Mouse (Mus musculus) intestine, postnatal 0 days (tissue): ENCODE data around the gene Slc25a47. TPM values are rescaled to one million over a fixed set of nuclear protein-coding genes. Genes with fewer than 3 reads are reported as not detected.
"Not testable (repeated sequence)": the region's sequence is repeated elsewhere in the genome, so short reads cannot be mapped to it uniquely, and the experiment has no call there.

Experiments used
- ATAC-seq: fragments of 200-750 bp; cut with Nextera tagmentation; 2 replicates; pipeline ENCODE4 v1.8.0; 2017; ENCODE audit warnings: mild to moderate bottlenecking, moderate TSS enrichment, moderate library complexity
- H3K27ac ChIP-seq: fragments of 300-500 bp; sonication (generic); 2 replicates; pipeline ENCODE4 v1.5.1; 2014; ENCODE audit warnings: mild to moderate bottlenecking, low read depth, low read length, moderate library complexity
- H3K27me3 ChIP-seq: fragments of 300-500 bp; sonication (generic); replicated peaks from 2 replicates; pipeline ENCODE4 v1.6.1; 2014; ENCODE audit warnings: low read length, mixed read lengths; ENCODE audit not compliant: control insufficient read depth, insufficient read depth
- H3K36me3 ChIP-seq: fragments of 300-500 bp; sonication (generic); 2 replicates; pipeline ENCODE4 v1.6.1; 2014; ENCODE audit warnings: mild to moderate bottlenecking, moderate library complexity; ENCODE audit not compliant: control insufficient read depth, insufficient read depth
- H3K4me1 ChIP-seq: fragments of 300-500 bp; sonication (generic); replicated peaks from 2 replicates; pipeline ENCODE4 v1.6.1; 2014; ENCODE audit warnings: antibody characterized with exemption, low read length, mixed read lengths; ENCODE audit not compliant: control insufficient read depth, insufficient read depth
- H3K4me2 ChIP-seq: fragments of 300-500 bp; sonication (generic); replicated peaks from 2 replicates; pipeline ENCODE4 v1.6.1; 2014; ENCODE audit warnings: low read depth, mild to moderate bottlenecking, moderate library complexity
- H3K4me3 ChIP-seq: fragments of 300-500 bp; sonication (generic); 2 replicates; pipeline ENCODE4 v1.5.1; 2014; ENCODE audit warnings: low read depth, low read length
- H3K9ac ChIP-seq: fragments of 300-500 bp; sonication (generic); 2 replicates; pipeline ENCODE4 v1.6.1; 2014; ENCODE audit warnings: mild to moderate bottlenecking, low read depth, low read length
- H3K9me3 ChIP-seq: fragments of 300-500 bp; sonication (generic); 2 replicates; pipeline ENCODE4 v1.6.1; 2016; ENCODE audit warnings: mixed run types; ENCODE audit not compliant: control insufficient read depth
- CTCF ChIP-seq: sonication (generic); IDR thresholded peaks from 2 replicates; pipeline ENCODE4 v1.5.1; 2016; ENCODE audit warnings: low read depth, mild to moderate bottlenecking, control low read depth, antibody characterized with exemption, moderate library complexity
- WGBS: fragments of 180-500 bp; shearing (Covaris S2); extraction: QIAGEN DNeasy Blood & Tissue Kit; methylation state at CpG from one replicate; pipeline ENCODE4 v1.1.7; 2014; 5-methylcytosine and 5-hydroxymethylcytosine counted together
- polyA plus RNA-seq: library from polyadenylated mRNA; unstranded; fragments of >200 nt; fragmentation: Nextera tagmentation; extraction: Ambion mirVana; gene quantifications from 2 replicates; pipeline ENCODE4 v1.2.1, GENCODE M21; 2015

The Slc25a47 gene
- polyA plus RNA-seq, 1 experiment from 2014 or later = 5.1 TPM

- no peak; the same call in none of the 2 replicates for ATAC-seq
- H3K4me3 ChIP-seq = peak overlapping the region; percentile 69
- no peak; the same call in 1 of the 2 replicates for TF ChIP-seq CTCF
- WGBS = 3% methylated on average over 51 of the region's 51 CpGs
- H3K4me1 ChIP-seq = peaks cover 6% of the 10 kb centered on the region
- no peaks in the 10 kb centered on the region for H3K9me3 ChIP-seq
- H3K27ac ChIP-seq = peak overlapping the region; percentile 71; the same call in 1 of the 2 replicates
- peak overlapping the region; percentile 51 for H3K9ac ChIP-seq
- no peaks in the 10 kb centered on the region for H3K36me3 ChIP-seq
- H3K4me2 ChIP-seq = peak overlapping the region; percentile 87
- no peaks in the 10 kb centered on the region for H3K27me3 ChIP-seq
Measured at GRCm38 (mm10) chr12:108835208-108835839, 522 bp upstream of the Slc25a47 start.

GRCm38 (mm10) chr12:108836722-108837121 is 876 bp downstream of the Slc25a47 start:
- 20% methylated on average over 7 of the region's 7 CpGs for WGBS
- no peak for ATAC-seq
- Histone ChIP-seq H3K4me2 (peak overlapping the region; percentile 87), H3K9me3 (no peaks in the 10 kb centered on the region), H3K4me1 (peaks cover 6% of the 10 kb centered on the region), H3K27ac (no peak overlapping the region), H3K4me3 (peak overlapping the region; percentile 69), H3K9ac (peak overlapping the region; percentile 51), H3K27me3 (no peaks in the 10 kb centered on the region), H3K36me3 (peaks cover 6% of the 10 kb centered on the region; the same call in 1 of the 2 replicates)
- no peak for TF ChIP-seq CTCF

DNA sequence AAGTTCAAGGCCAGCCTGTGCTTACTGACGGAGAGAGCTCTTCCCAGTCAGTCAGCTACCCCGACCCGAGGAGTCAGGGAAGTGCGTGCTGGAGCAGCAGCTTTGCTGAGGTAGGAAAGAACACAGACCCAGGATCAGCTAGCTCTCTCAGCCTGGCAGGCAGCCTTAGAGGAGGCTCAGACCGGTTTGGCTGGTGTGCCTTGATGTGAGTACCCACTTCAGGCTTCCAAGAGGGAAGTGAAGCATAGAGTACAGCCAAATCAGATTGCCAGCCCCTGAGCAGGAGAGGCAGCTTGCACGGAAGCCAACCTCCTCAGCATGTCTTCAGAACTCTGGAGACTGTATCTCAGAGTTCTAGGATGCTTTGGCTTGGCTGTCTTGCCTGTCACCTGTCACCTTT is 5.3 kb downstream of the Slc25a47 start:
- 82% methylated on average over 6 of the region's 6 CpGs for WGBS
- H3K9ac ChIP-seq = 0 out of 2 replicates have a peak overlapping the region, but pooled peaks have one; percentile 22
- no peak overlapping the region for H3K27ac ChIP-seq

GRCm38 (mm10) chr12:108842663-108843062 is 6.8 kb downstream of the Slc25a47 start:
- no peak for TF ChIP-seq CTCF
- H3K36me3 ChIP-seq = peaks cover 25% of the 10 kb centered on the region
- ATAC-seq = no peak
- H3K4me2 ChIP-seq = no peak overlapping the region
- peaks cover under 1% of the 10 kb centered on the region; the same call in 1 of the 2 replicates for H3K4me1 ChIP-seq
- H3K27ac ChIP-seq = no peak overlapping the region
- H3K9ac ChIP-seq = no peak overlapping the region
- no peaks in the 10 kb centered on the region for H3K9me3 ChIP-seq
- 88% methylated on average over 7 of the region's 7 CpGs for WGBS
- H3K4me3 ChIP-seq = no peak overlapping the region
- no peaks in the 10 kb centered on the region for H3K27me3 ChIP-seq

More for the DNA sequence above, 5.3 kb downstream of the Slc25a47 start:
- Histone ChIP-seq H3K4me2 (no peak overlapping the region), H3K4me1 (peaks cover 6% of the 10 kb centered on the region), H3K4me3 (no peak overlapping the region), H3K27me3 (no peaks in the 10 kb centered on the region), H3K9me3 (no peaks in the 10 kb centered on the region), H3K36me3 (peaks cover 25% of the 10 kb centered on the region)
- TF ChIP-seq CTCF = no peak
- ATAC-seq = no peak

DNA sequence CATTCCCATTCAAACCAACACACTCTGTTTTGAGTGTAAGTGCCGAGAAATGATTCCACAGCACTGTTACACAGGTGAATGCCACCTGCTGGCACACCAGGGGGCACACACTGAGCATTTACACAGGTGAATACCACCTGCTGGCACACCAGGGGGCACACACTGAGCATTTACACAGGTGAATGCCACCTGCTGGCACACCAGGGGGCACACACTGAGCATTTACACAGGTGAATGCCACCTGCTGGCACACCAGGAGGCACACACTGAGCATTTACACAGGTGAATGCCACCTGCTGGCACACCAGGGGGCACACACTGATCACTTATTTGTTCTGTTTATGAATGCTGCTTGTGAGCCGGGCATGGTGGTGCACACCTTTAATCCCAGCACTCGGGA is 12.2 kb downstream of the Slc25a47 start:
- not testable (repeated sequence) for H3K4me3 ChIP-seq, H3K36me3 ChIP-seq, H3K9ac ChIP-seq, H3K4me1 ChIP-seq, H3K27ac ChIP-seq, H3K4me2 ChIP-seq, ATAC-seq, H3K9me3 ChIP-seq, H3K27me3 ChIP-seq
- 93% methylated on average over 3 of the region's 3 CpGs for WGBS
- TF ChIP-seq CTCF = peak; percentile 66

DNA sequence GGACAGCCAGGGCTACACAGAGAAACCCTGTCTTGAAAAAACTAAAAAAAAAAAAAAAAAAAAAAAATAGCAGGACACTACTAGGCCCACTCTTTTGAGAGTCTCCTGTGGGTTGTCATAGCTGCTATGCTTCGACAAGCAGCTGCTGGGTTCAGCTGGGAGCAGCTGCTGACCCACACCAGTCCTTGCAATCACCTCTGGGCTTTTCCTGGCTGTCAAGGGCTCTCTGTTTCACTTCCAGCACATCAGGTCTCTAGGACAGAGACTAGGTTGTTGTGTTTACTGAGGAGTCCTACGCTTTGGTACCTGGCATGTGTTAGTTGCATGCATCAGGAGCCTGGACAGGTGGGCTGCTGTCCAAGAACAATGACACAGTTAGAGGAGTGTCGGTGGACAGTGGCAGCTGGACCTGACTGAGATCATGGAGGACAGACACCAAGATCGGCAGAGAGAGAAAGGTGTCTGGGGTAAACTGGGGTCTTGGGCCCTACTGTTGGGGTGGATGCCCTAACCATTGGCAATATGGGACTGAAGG is 13.7 kb downstream of the Slc25a47 start:
- H3K4me2 ChIP-seq = no peak overlapping the region
- H3K36me3 ChIP-seq = 0 out of 2 replicates have a peak, but pooled peaks cover 4% of the 10 kb centered on the region
- H3K4me3 ChIP-seq = no peak overlapping the region
- no peak overlapping the region for H3K9ac ChIP-seq
- H3K27ac ChIP-seq = no peak overlapping the region
- ATAC-seq = no peak
- TF ChIP-seq CTCF = no peak
- no peaks in the 10 kb centered on the region for H3K27me3 ChIP-seq
- H3K4me1 ChIP-seq = no peaks in the 10 kb centered on the region
- WGBS = 71% methylated on average over 4 of the region's 4 CpGs
- no peaks in the 10 kb centered on the region for H3K9me3 ChIP-seq
